Mouse (Mus musculus): ENCODE measurements around the gene Fryl. TPM values are rescaled to one million over a fixed set of nuclear protein-coding genes. Genes with fewer than 3 reads are reported as not detected.

The Fryl gene
- polyA plus RNA-seq, 1 experiment, result 72.3 TPM

DNA sequence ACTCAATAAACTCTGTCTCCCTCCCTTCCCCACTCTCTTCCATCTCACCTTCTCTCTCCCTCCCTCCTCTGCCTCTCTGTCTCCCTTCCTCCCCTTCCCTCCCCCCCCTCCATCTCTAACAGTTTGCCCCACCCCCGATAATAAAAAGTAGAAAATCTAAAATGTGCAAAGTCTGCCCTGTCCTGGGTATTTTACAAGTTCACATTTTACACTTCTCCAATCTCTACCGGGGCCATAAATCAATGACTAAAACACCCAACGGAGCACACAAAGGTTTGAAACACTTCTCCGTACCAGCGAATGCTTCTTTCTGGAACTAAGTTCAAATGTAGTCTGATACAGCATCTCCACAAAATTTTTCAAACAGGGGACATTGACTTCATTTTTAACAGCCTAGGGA is 136.9 kb downstream of the Fryl start:
- TF ChIP-seq POLR2A (IDR thresholded peaks at IDR 0.05; ENCODE audit: low read depth, low read length) (no peak), CTCF (IDR thresholded peaks at IDR 0.05; ENCODE audit: extremely low read depth, insufficient read depth, insufficient read length, insufficient replicate concordance) (no peak)
- H3K4me1 ChIP-seq (ENCODE audit: control insufficient read depth, insufficient read depth, insufficient read length), result no peaks in the 10 kb centered on the region
- no peak overlapping the region for H3K27ac ChIP-seq (ENCODE audit: insufficient read depth, low read length)
- H3K27me3 ChIP-seq (ENCODE audit: control insufficient read depth, insufficient read depth, low read length), result no peaks in the 10 kb centered on the region
- DNase-seq (ENCODE audit: low read depth in 1 of 2, low spot score in 2 of 2), result no peak
- 81% methylated on average over 5 of the region's 5 CpGs for WGBS
- peaks cover 26% of the 10 kb centered on the region for H3K36me3 ChIP-seq (ENCODE audit: control insufficient read depth, insufficient read depth, low read length)
- no peak overlapping the region for H3K4me3 ChIP-seq (ENCODE audit: extremely low read depth, insufficient read depth, insufficient read length)

DNA sequence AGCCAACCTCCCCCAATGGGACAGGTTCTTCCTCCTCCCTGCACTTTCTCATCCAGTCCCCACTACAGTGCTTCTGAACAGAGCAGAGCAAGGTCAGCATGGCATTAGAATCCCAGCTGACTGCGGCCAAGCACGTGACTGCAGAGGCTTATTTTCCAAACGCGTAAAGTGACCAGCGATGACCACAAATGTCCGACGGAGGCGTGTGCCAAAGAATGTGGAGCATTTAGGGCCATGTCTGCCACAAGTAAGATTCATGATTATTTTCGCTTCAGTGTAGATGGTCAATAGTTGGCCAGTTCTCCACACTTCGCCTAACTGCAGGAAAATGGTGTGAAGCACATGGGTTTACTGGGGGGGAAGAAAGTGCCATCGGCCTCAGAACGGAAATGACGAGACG is 137.6 kb downstream of the Fryl start:
- 94% methylated on average over 14 of the region's 14 CpGs for WGBS
- DNase-seq (ENCODE audit: low read depth in 1 of 2, low spot score in 2 of 2), result no peak
- Histone ChIP-seq H3K36me3 (ENCODE audit: control insufficient read depth, insufficient read depth, low read length) (peaks cover 23% of the 10 kb centered on the region), H3K4me1 (ENCODE audit: control insufficient read depth, insufficient read depth, insufficient read length) (no peaks in the 10 kb centered on the region), H3K4me3 (ENCODE audit: extremely low read depth, insufficient read depth, insufficient read length) (no peak overlapping the region), H3K27me3 (ENCODE audit: control insufficient read depth, insufficient read depth, low read length) (no peaks in the 10 kb centered on the region), H3K27ac (ENCODE audit: insufficient read depth, low read length) (no peak overlapping the region)
- TF ChIP-seq POLR2A (IDR thresholded peaks at IDR 0.05; ENCODE audit: low read depth, low read length), result no peak
- TF ChIP-seq CTCF (IDR thresholded peaks at IDR 0.05; ENCODE audit: extremely low read depth, insufficient read depth, insufficient read length, insufficient replicate concordance), result no peak

DNA sequence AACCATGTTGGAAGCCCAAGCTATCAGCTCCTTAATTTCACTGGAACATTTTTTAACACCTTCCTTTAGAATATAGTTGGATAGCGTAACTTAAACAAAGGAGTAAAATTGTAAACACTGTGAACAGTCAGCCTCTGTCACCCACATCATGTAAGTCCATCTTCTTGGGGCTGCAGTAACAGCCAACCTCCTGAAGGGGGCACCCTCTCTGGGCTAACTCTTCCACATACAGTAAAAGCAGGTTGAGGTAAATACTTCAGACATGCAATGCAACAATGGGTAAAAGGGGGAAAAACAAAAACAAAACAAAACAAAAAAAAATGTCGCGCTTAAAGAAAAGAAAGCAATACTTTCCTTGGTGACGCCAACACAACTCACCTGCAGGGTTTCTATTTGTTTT is 141.5 kb downstream of the Fryl start:
- TF ChIP-seq CTCF (IDR thresholded peaks at IDR 0.05; ENCODE audit: extremely low read depth, insufficient read depth, insufficient read length, insufficient replicate concordance) (peak; percentile 48; the same call in 1 of the 2 replicates), POLR2A (IDR thresholded peaks at IDR 0.05; ENCODE audit: low read depth, low read length) (no peak)
- no peak overlapping the region for H3K27ac ChIP-seq (ENCODE audit: insufficient read depth, low read length)
- no peaks in the 10 kb centered on the region for H3K4me1 ChIP-seq (ENCODE audit: control insufficient read depth, insufficient read depth, insufficient read length)
- peaks cover 19% of the 10 kb centered on the region for H3K36me3 ChIP-seq (ENCODE audit: control insufficient read depth, insufficient read depth, low read length)
- no peaks in the 10 kb centered on the region for H3K27me3 ChIP-seq (ENCODE audit: control insufficient read depth, insufficient read depth, low read length)
- peak in 1 of 2 experiments; percentile 19 for DNase-seq (ENCODE audit: low read depth in 1 of 2, low spot score in 2 of 2)
- H3K4me3 ChIP-seq (ENCODE audit: extremely low read depth, insufficient read depth, insufficient read length), result no peak overlapping the region
- WGBS, result 96% methylated on average over 4 of the region's 4 CpGs

DNA sequence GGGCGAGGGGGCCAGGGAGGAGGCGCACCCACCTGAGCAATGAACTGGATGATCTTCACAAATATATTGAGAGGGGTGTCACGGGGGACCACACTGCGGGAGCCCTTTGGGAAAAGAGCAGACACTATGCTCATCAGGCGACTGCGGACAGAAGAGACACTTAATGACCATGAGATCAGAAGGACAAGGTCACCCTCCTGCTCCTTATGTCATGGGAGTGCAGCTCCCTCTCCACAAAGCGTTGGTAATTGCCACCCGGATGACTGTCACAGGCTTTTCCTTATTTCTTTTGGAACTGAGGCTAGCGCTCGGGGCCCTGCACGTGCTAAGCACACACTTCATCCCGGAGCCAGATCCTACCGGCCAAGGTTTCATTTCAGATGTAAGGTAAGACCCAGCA is 144.1 kb downstream of the Fryl start:
- DNase-seq (ENCODE audit: low read depth in 1 of 2, low spot score in 2 of 2), result no peak
- Histone ChIP-seq H3K36me3 (ENCODE audit: control insufficient read depth, insufficient read depth, low read length) (peaks cover 30% of the 10 kb centered on the region), H3K4me3 (ENCODE audit: extremely low read depth, insufficient read depth, insufficient read length) (no peak overlapping the region), H3K27me3 (ENCODE audit: control insufficient read depth, insufficient read depth, low read length) (no peaks in the 10 kb centered on the region), H3K4me1 (ENCODE audit: control insufficient read depth, insufficient read depth, insufficient read length) (no peaks in the 10 kb centered on the region), H3K27ac (ENCODE audit: insufficient read depth, low read length) (no peak overlapping the region)
- 98% methylated on average over 13 of the region's 13 CpGs for WGBS
- TF ChIP-seq CTCF (IDR thresholded peaks at IDR 0.05; ENCODE audit: extremely low read depth, insufficient read depth, insufficient read length, insufficient replicate concordance) (no peak), POLR2A (IDR thresholded peaks at IDR 0.05; ENCODE audit: low read depth, low read length) (no peak)

DNA sequence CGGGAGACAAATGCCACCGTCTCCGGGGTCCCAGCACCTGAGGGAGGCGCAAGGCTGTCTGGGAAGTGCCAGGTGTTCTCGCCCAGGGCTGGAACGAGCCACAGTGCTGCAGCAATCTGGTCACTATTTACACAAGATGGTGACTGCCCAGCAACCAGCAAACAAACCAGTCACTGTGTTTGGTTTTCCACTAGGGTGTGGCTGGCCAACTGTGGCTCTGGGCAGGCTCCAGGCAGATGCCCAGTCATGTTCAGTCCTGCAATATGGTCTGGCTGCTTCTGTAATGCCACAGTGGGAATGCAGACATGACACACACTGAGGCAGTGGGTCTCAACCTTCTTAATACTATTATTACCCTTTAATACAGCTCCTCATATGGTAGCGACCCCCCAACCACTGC is 152.8 kb downstream of the Fryl start:
- peaks cover 52% of the 10 kb centered on the region for H3K36me3 ChIP-seq (ENCODE audit: control insufficient read depth, insufficient read depth, low read length)
- TF ChIP-seq CTCF (IDR thresholded peaks at IDR 0.05; ENCODE audit: extremely low read depth, insufficient read depth, insufficient read length, insufficient replicate concordance) (no peak), POLR2A (IDR thresholded peaks at IDR 0.05; ENCODE audit: low read depth, low read length) (no peak)
- H3K4me3 ChIP-seq (ENCODE audit: extremely low read depth, insufficient read depth, insufficient read length), result no peak overlapping the region
- no peak for DNase-seq (ENCODE audit: low read depth in 1 of 2, low spot score in 2 of 2)
- 94% methylated on average over 7 of the region's 7 CpGs for whole genome bisulfite sequencing
- H3K4me1 ChIP-seq (ENCODE audit: control insufficient read depth, insufficient read depth, insufficient read length), result no peaks in the 10 kb centered on the region
- H3K27ac ChIP-seq (ENCODE audit: insufficient read depth, low read length), result no peak overlapping the region
- no peaks in the 10 kb centered on the region for H3K27me3 ChIP-seq (ENCODE audit: control insufficient read depth, insufficient read depth, low read length)

DNA sequence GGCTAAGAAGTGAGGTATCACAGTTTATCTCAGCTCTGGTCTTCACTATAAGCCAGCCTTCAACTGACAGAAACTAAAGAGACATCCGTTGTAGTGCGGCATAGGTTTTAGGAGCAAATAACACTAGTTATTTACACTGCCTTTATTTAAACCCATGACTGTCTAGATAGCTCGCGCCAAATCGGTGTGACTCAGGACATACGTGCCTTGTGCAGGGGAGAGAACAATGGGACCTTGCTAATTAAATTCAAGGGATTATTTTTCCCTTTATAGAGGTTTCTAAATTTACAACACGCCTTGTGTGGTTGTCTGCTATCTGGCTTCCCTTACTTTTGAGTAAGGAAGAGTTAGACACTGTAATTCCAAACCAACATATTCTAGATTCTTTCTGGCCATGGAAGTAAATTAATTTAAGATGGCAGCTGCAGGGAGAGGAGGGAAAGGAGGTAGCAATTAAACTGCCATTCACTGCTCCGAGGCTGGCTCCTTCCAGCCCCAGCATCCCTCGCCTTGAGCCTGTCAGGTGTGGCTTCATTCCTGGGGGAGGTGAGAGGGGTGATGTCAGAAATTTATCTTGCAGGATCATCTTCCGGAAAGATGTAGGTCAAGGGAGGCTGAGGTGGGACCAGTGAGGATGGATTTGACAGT is 154.0 kb downstream of the Fryl start:
- Histone ChIP-seq H3K4me3 (ENCODE audit: extremely low read depth, insufficient read depth, insufficient read length) (no peak overlapping the region), H3K27ac (ENCODE audit: insufficient read depth, low read length) (no peak overlapping the region), H3K4me1 (ENCODE audit: control insufficient read depth, insufficient read depth, insufficient read length) (no peaks in the 10 kb centered on the region), H3K27me3 (ENCODE audit: control insufficient read depth, insufficient read depth, low read length) (no peaks in the 10 kb centered on the region), H3K36me3 (ENCODE audit: control insufficient read depth, insufficient read depth, low read length) (peaks cover 54% of the 10 kb centered on the region)
- TF ChIP-seq CTCF (IDR thresholded peaks at IDR 0.05; ENCODE audit: extremely low read depth, insufficient read depth, insufficient read length, insufficient replicate concordance), result no peak
- TF ChIP-seq POLR2A (IDR thresholded peaks at IDR 0.05; ENCODE audit: low read depth, low read length), result no peak
- WGBS, result 97% methylated on average over 10 of the region's 10 CpGs
- DNase-seq (ENCODE audit: low read depth in 1 of 2, low spot score in 2 of 2), result no peak

DNA sequence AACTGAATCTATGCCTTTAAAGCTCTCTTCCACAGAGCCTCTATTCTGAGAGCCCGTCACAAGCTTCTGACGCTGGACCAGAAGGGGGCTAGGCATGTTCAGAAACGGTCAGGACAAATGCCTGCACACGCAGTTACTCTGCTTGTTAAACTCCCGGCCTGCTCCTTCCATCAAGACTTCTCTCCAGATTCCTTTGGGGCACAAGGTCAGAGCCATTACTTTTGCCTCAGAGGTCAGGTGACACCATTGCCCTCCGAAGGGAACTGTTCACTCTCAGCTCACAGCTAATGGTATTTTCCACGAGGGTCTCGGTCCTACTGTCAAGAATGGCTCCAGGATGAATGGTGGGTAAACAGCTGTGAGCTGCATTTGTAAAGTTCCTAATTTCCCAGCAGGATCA is 164.2 kb downstream of the Fryl start:
- no peak for TF ChIP-seq POLR2A (IDR thresholded peaks at IDR 0.05; ENCODE audit: low read depth, low read length)
- TF ChIP-seq CTCF (IDR thresholded peaks at IDR 0.05; ENCODE audit: extremely low read depth, insufficient read depth, insufficient read length, insufficient replicate concordance), result no peak
- DNase-seq (ENCODE audit: low read depth in 1 of 2, low spot score in 2 of 2), result no peak
- no peaks in the 10 kb centered on the region for H3K27me3 ChIP-seq (ENCODE audit: control insufficient read depth, insufficient read depth, low read length)
- H3K4me3 ChIP-seq (ENCODE audit: extremely low read depth, insufficient read depth, insufficient read length), result no peak overlapping the region
- H3K36me3 ChIP-seq (ENCODE audit: control insufficient read depth, insufficient read depth, low read length), result peaks cover 57% of the 10 kb centered on the region
- H3K27ac ChIP-seq (ENCODE audit: insufficient read depth, low read length), result no peak overlapping the region
- no peaks in the 10 kb centered on the region for H3K4me1 ChIP-seq (ENCODE audit: control insufficient read depth, insufficient read depth, insufficient read length)
- 92% methylated on average over 8 of the region's 8 CpGs for WGBS

Measured in spleen, adult 2 months (tissue).